Mouse (Mus musculus) heart, postnatal 0 days (tissue): ENCODE data around the gene Olfr126. TPM values are rescaled to one million over a fixed set of nuclear protein-coding genes. Genes with fewer than 3 reads are reported as not detected.

ENCODE experiments used
- ATAC-seq: fragments of 200-750 bp; cut with Nextera tagmentation; 2 replicates; pipeline ENCODE4 v1.8.0; 2017; ENCODE audit warnings: low read depth, moderate number of reproducible peaks, moderate library complexity; ENCODE audit not compliant: insufficient read depth
- DNase-seq: peaks from one replicate; pipeline ENCODE4 v3.0.0-alpha.2; 2016; ENCODE audit warnings: low spot score
- H3K27ac ChIP-seq: fragments of 300-500 bp; sonication (generic); 2 replicates; pipeline ENCODE4 v1.5.1; 2014; ENCODE audit warnings: low read depth, mild to moderate bottlenecking
- H3K27me3 ChIP-seq: fragments of 300-500 bp; sonication (generic); 2 replicates; pipeline ENCODE4 v1.6.1; 2014; ENCODE audit warnings: low read length, mixed read lengths; ENCODE audit not compliant: control insufficient read depth, insufficient read depth
- H3K36me3 ChIP-seq: fragments of 300-500 bp; sonication (generic); replicated peaks from 2 replicates; pipeline ENCODE4 v1.6.1; 2014; ENCODE audit warnings: low read length, mixed read lengths; ENCODE audit not compliant: control insufficient read depth, insufficient read depth
- H3K4me1 ChIP-seq: fragments of 300-500 bp; sonication (generic); 2 replicates; pipeline ENCODE4 v1.6.1; 2014; ENCODE audit warnings: antibody characterized with exemption; ENCODE audit not compliant: control insufficient read depth, insufficient read depth
- H3K4me2 ChIP-seq: fragments of 300-500 bp; sonication (generic); 2 replicates; pipeline ENCODE4 v1.6.1; 2014; ENCODE audit warnings: low read depth, mild to moderate bottlenecking, low read length, moderate library complexity
- H3K4me3 ChIP-seq: fragments of 300-500 bp; sonication (generic); 2 replicates; pipeline ENCODE4 v1.5.1; 2014; ENCODE audit warnings: low read depth, low read length
- H3K9ac ChIP-seq: fragments of 300-500 bp; sonication (generic); replicated peaks from 2 replicates; pipeline ENCODE4 v1.6.1; 2014; ENCODE audit warnings: low read depth, low read length, mixed read lengths
- H3K9me3 ChIP-seq: fragments of 300-500 bp; sonication (generic); replicated peaks from 2 replicates; pipeline ENCODE4 v1.6.1; 2016; ENCODE audit warnings: low read length; ENCODE audit not compliant: control insufficient read depth
- CTCF ChIP-seq: IDR thresholded peaks from 2 replicates; pipeline ENCODE4 v1.5.1; 2016; ENCODE audit warnings: antibody characterized with exemption, control low read depth, low read depth
- EP300 ChIP-seq: IDR thresholded peaks from 2 replicates; pipeline ENCODE4 v1.6.1; 2016; ENCODE audit warnings: antibody characterized with exemption, low read depth
- WGBS: fragments of 180-500 bp; shearing (Covaris S2); extraction: QIAGEN DNeasy Blood & Tissue Kit; methylation state at CpG from one replicate; pipeline ENCODE4 v1.1.7; 2014; 5-methylcytosine and 5-hydroxymethylcytosine counted together
- polyA plus RNA-seq: library from polyadenylated mRNA; unstranded; fragments of >200 nt; fragmentation: Nextera tagmentation; extraction: Ambion mirVana; gene quantifications from 2 replicates; pipeline ENCODE4 v1.2.1, GENCODE M21; 2015
- total RNA-seq: library from RNA; depleted of rRNA; stranded (reverse); fragments of >200 nt; gene quantifications from 2 replicates; pipeline ENCODE4 v1.2.3, GENCODE M21; 2014; ENCODE audit warnings: low replicate concordance; rRNA removed

Gene Olfr126
- not detected in 2 replicates for total RNA-seq
- polyA plus RNA-seq = not detected in 2 replicates

DNA sequence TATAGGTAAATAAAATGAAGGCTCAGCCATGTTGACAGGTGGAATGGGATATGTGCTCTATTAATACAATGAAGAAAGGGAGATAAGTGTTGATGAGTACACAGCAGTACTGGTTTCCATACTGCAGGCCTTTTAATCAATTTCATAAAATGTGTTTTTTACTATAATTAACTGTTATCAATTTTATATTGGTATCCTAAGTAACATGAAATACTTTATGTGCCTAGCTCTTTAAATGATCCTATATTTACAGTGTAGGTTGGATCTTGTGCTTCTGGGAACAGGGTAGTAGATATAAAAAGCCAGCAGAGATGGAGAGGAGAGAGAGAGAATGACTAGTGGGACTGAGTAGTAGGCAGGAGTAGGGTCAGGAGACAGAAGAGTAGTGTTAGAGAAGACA is at the start of gene Olfr126:
Olfr126 (plus strand) TSS at position 301 of the 400 bp plus-strand sequence.
- Histone ChIP-seq H3K27ac (no peak within 1 kb of the TSS), H3K4me3 (no peak within 1 kb of the TSS), H3K9me3 (no peaks in the 10 kb centered on the region), H3K27me3 (no peaks in the 10 kb centered on the region), H3K4me2 (no peak within 1 kb of the TSS), H3K4me1 (no peaks in the 10 kb centered on the region), H3K36me3 (no peaks in the 10 kb centered on the region), H3K9ac (no peak within 1 kb of the TSS)
- DNase-seq (no peak), ATAC-seq (no peak)
- TF ChIP-seq CTCF (no peak), EP300 (no peak)

DNA sequence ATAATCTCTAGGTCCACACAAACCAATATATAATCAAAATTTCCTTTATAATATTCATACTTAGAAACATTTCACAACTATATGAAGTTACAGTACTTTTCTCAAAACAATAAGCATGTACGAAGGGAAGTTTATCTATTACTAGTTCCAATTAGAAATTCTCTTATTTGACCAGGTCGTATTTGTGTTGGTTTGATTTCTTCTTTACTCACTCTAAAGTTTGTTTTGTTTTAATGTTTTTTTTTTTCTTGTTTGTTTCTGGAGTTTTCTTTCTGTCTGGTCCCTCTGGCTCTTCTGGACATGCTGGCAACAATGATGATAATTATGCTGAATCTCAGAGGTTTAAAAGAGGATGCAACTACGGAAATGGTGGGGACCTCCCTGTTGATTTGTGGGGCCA is 47.7 kb upstream of the Olfr126 start, which contains the start of gene Olfr124:
Olfr124 (plus strand) TSS at position 301 of the 400 bp plus-strand sequence.
- no peak within 1 kb of the TSS for H3K4me3 ChIP-seq
- 67% methylated on average over 3 of the region's 3 CpGs for WGBS

DNA sequence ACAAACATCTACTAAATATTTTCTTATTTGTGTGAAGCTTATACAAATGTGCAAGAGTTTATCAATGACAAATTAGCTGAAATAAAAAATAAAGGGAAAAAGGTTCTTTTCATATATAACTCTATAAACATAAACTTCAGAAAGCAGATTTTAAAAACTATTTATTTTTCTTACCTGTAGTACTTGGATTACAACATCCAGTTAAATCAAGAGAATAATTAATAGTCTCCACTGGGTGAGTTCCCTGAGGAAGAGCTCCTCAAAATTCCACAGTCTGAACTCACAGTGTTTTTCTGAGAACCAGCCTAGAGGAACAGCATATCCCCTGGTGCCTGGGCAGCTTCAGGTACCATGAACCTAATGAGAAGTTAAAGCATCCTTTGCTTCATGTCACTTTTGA is 14.6 kb upstream of the Olfr126 start, which contains the start of gene Olfr125:
Olfr125 (plus strand) TSS at position 301 of the 400 bp plus-strand sequence.
- TF ChIP-seq CTCF (no peak), EP300 (no peak)
- Histone ChIP-seq H3K27ac (no peak within 1 kb of the TSS), H3K27me3 (no peaks in the 10 kb centered on the region)

More for the DNA sequence above, 47.7 kb upstream of the Olfr126 start, which contains the start of gene Olfr124:
- Histone ChIP-seq H3K4me2 (no peak within 1 kb of the TSS), H3K9me3 (no peaks in the 10 kb centered on the region; the same call in 1 of the 2 replicates), H3K4me1 (no peaks in the 10 kb centered on the region), H3K36me3 (no peaks in the 10 kb centered on the region), H3K27ac (no peak within 1 kb of the TSS), H3K27me3 (no peaks in the 10 kb centered on the region), H3K9ac (no peak within 1 kb of the TSS)
- DNase-seq (no peak), ATAC-seq (no peak)
- TF ChIP-seq EP300 (no peak), CTCF (no peak)

DNA sequence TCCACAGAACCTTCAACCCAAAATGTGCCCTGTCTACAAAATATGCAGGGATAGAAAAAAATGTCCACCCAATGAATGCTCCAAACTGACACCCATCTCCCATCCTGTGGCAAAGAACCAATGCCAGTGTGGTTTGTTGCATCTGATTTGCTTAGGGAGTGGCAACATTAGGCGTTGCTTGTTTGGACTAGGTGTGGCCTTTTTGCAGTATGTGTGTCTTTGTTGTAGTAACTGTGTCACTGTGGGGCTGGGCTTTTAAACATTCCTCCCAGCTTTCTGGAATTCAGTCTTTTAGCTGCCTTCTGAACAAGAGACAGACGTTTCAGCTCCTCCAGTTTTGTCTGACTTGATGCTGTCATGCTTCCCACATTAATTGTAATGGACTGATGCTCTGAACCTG is 16.6 kb downstream of the Olfr126 start:
- ATAC-seq (no peak), DNase-seq (no peak)
- Histone ChIP-seq H3K9ac (no peak overlapping the region), H3K4me3 (no peak overlapping the region), H3K4me1 (no peaks in the 10 kb centered on the region), H3K27ac (no peak overlapping the region), H3K9me3 (0 out of 2 replicates have a peak, but pooled peaks cover 7% of the 10 kb centered on the region), H3K4me2 (no peak overlapping the region), H3K36me3 (no peaks in the 10 kb centered on the region), H3K27me3 (no peaks in the 10 kb centered on the region)
- WGBS = 53% methylated on average over 2 of the region's 2 CpGs
- no peak for TF ChIP-seq CTCF
- no peak for TF ChIP-seq EP300

More for the DNA sequence above, 14.6 kb upstream of the Olfr126 start, which contains the start of gene Olfr125:
- Histone ChIP-seq H3K36me3 (no peaks in the 10 kb centered on the region), H3K4me2 (no peak within 1 kb of the TSS), H3K4me1 (no peaks in the 10 kb centered on the region), H3K4me3 (no peak within 1 kb of the TSS), H3K9ac (no peak within 1 kb of the TSS), H3K9me3 (no peaks in the 10 kb centered on the region)
- DNase-seq = no peak
- ATAC-seq = no peak

DNA sequence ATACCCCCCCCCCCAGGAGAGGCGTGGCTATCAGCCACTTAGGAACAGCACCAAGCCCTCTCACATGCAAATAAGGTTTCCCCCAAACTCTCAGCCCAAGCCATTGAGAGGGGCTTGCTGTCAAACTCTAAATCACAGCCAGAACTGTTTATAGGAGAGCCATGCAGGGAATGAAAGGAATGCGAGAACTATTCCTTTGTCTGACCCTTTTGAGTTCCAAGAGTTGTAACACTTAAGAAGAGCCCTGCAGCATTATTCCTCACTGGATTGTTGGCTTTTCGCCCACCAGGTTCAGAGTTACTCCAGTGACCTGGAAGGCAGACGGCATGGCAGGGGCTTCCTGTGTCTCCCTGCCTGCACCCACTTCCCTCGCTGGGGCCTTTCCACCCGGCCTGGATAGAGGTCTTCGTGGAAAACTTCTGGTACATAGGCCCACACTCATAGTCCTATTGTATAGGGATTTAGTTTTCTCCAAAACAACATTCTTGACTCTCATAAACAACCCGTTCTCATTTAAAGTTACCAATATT is 22.5 kb downstream of the Olfr126 start:
- Histone ChIP-seq H3K4me3 (no peak overlapping the region), H3K9me3 (no peaks in the 10 kb centered on the region), H3K27me3 (no peaks in the 10 kb centered on the region), H3K4me2 (no peak overlapping the region), H3K9ac (no peak overlapping the region), H3K27ac (no peak overlapping the region), H3K36me3 (no peaks in the 10 kb centered on the region), H3K4me1 (no peaks in the 10 kb centered on the region)
- ATAC-seq (no peak), DNase-seq (no peak)
- 20% methylated on average over 8 of the region's 8 CpGs for WGBS
- TF ChIP-seq CTCF = no peak
- TF ChIP-seq EP300 = no peak

DNA sequence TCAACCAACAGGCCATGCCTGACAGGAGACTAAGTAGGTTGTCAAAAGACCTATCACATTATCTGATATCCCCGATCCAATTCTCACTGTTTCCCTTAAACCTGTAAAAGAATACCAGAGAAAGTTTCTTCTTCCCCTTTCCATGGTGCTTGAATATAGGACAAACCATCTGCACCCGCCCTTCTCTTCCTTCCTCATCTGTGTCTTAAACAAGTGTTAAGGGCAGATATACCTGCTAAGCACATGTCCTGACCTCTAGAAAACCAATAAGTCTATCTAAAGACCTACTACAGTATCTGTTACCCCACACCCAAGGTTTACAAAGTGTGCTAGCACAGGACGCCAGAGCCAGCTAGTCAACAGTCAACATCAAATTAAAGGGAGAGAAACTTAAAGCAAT is 26.5 kb downstream of the Olfr126 start:
- WGBS = 63% methylated on average over 3 of the region's 3 CpGs
- H3K27ac ChIP-seq = no peak overlapping the region

More for the DNA sequence above, 26.5 kb downstream of the Olfr126 start:
- DNase-seq (no peak), ATAC-seq (no peak)
- Histone ChIP-seq H3K4me3 (no peak overlapping the region), H3K36me3 (no peaks in the 10 kb centered on the region), H3K4me1 (no peaks in the 10 kb centered on the region), H3K27me3 (no peaks in the 10 kb centered on the region), H3K9me3 (no peaks in the 10 kb centered on the region), H3K9ac (no peak overlapping the region), H3K4me2 (no peak overlapping the region)
- TF ChIP-seq CTCF (no peak), EP300 (no peak)
